In genomic region chr10:127511634-127512306, GRCm38 (mm10) we compare ENCODE assay signal across 7 mouse cellular contexts. TPM values are rescaled to one million over a fixed set of nuclear protein-coding genes. Genes with fewer than 3 reads are reported as not detected.
A peak's percentile ranks its signal among the peaks of the same experiment; 100 is the strongest.
DNase-seq lines count a peak whose midpoint lies in the region.

No protein-coding gene starts in this region.

- H3K36me3 ChIP-seq in splenic B cell, adult 2 months (ENCODE audit: control insufficient read depth, insufficient read depth, low read length, poor library complexity, severe bottlenecking) = no peaks in the 10 kb centered on the region

- peak; percentile 57 for DNase-seq in 416B (ENCODE audit: low read depth)
- DNase-seq in CD4-positive, CD25-positive, alpha-beta regulatory T cell, adult 2 months (ENCODE audit: low read depth, low spot score) = peak; percentile 89
- peak; percentile 91 for DNase-seq in cerebellum, postnatal 10 days
- DNase-seq in frontal cortex, postnatal 36 days (ENCODE audit: low spot score in 2 of 2) = peak; percentile 83 to 91
- DNase-seq in layer of hippocampus, postnatal 14 days (ENCODE audit: low spot score in 2 of 2) = peak; percentile 76 to 87
- peak; percentile 33 for DNase-seq in lung, postnatal 14 days
- peak; percentile 80 for DNase-seq in splenic B cell, adult 2 months (ENCODE audit: low read depth, low spot score)

- H3K27me3 ChIP-seq in splenic B cell, adult 2 months (ENCODE audit: control insufficient read depth, insufficient read depth, low read length, poor library complexity, severe bottlenecking) = no peaks in the 10 kb centered on the region

RNA-seq across cellular contexts. Expression of gene Ndufa4l2, which starts 3.0 kb away (rescaled TPM):
- 1 to 10 TPM; 4.8 to 6.9 TPM for total RNA-seq in layer of hippocampus, postnatal 14 days (2021)

RNA-seq across cellular contexts. Expression of gene Stac3, which starts 10.3 kb away (rescaled TPM):
- 1 to 10 TPM; 5.0 to 6.4 TPM for total RNA-seq in layer of hippocampus, postnatal 14 days (2021)

RNA-seq across cellular contexts. Expression of gene Shmt2, which starts 10.5 kb away (rescaled TPM):
- 10 to 100 TPM; 33.0 to 35.5 TPM for total RNA-seq in layer of hippocampus, postnatal 14 days (2021)

RNA-seq across cellular contexts. Expression of gene Nxph4, which starts 22.6 kb away (rescaled TPM):
- total RNA-seq in layer of hippocampus, postnatal 14 days (2021) = 1 to 10 TPM; 2.7 TPM

Comparison
In these comparisons a context has a peak if more than half of its experiments do, and no peak if none do; other contexts are left out.
1. Peak in every context shown above with its lines: DNase-seq.
2. DNase-seq: peak in every context shown above with its lines; median percentile 91 in cerebellum, postnatal 10 days; 89 in CD4-positive, CD25-positive, alpha-beta regulatory T cell, adult 2 months; 87 in frontal cortex, postnatal 36 days; 82 in layer of hippocampus, postnatal 14 days; 80 in splenic B cell, adult 2 months; 57 in 416B; 33 in lung, postnatal 14 days.